Mouse (Mus musculus) intestine, embryonic 14.5 days (tissue): Measurements from ENCODE around the gene Nrde2. TPM values are rescaled to one million over a fixed set of nuclear protein-coding genes. Genes with fewer than 3 reads are reported as not detected.

Experiments used
- ATAC-seq: fragments of 200-750 bp; cut with Nextera tagmentation; replicated peaks from 2 replicates; pipeline ENCODE4 v1.8.0; 2017; ENCODE audit warnings: low read depth, moderate number of reproducible peaks, moderate TSS enrichment, moderate library complexity; ENCODE audit not compliant: low FRiP score, low TSS enrichment
- DNase-seq: peaks from one replicate; pipeline ENCODE4 v3.0.0-alpha.2; 2018; ENCODE audit warnings: low spot score
- H3K27ac ChIP-seq: fragments of 300-500 bp; sonication (generic); 2 replicates; pipeline ENCODE4 v1.5.1; 2014; ENCODE audit warnings: low read depth, mild to moderate bottlenecking, control low read depth
- H3K27me3 ChIP-seq: fragments of 300-500 bp; sonication (generic); replicated peaks from 2 replicates; pipeline ENCODE4 v1.6.1; 2014; ENCODE audit warnings: low read length, control low read depth; ENCODE audit not compliant: control insufficient read depth, insufficient read depth
- H3K36me3 ChIP-seq: fragments of 300-500 bp; sonication (generic); 2 replicates; pipeline ENCODE4 v1.6.1; 2014; ENCODE audit warnings: low read length, control low read depth; ENCODE audit not compliant: control insufficient read depth, insufficient read depth
- H3K4me1 ChIP-seq: fragments of 300-500 bp; sonication (generic); replicated peaks from 2 replicates; pipeline ENCODE4 v1.6.1; 2014; ENCODE audit warnings: low read length, control low read depth, mixed read lengths; ENCODE audit not compliant: control insufficient read depth, insufficient read depth
- H3K4me2 ChIP-seq: fragments of 300-500 bp; sonication (generic); 2 replicates; pipeline ENCODE4 v1.6.1; 2014; ENCODE audit warnings: low read length
- H3K4me3 ChIP-seq: fragments of 300-500 bp; sonication (generic); 2 replicates; pipeline ENCODE4 v1.5.1; 2014; ENCODE audit warnings: low read depth, low read length, control low read depth, mixed read lengths
- H3K9ac ChIP-seq: fragments of 300-500 bp; sonication (generic); 2 replicates; pipeline ENCODE4 v1.6.1; 2014; ENCODE audit warnings: mild to moderate bottlenecking, low read length
- H3K9me3 ChIP-seq: fragments of 300-500 bp; sonication (generic); 2 replicates; pipeline ENCODE4 v1.6.1; 2016; ENCODE audit warnings: low read length, control low read depth; ENCODE audit not compliant: control insufficient read depth
- WGBS: fragments of 180-500 bp; shearing (Covaris S2); extraction: QIAGEN DNeasy Blood & Tissue Kit; methylation state at CpG from one replicate; pipeline ENCODE4 v1.1.7; 2014; 5-methylcytosine and 5-hydroxymethylcytosine counted together
- polyA plus RNA-seq: library from polyadenylated mRNA; unstranded; fragments of >200 nt; fragmentation: Nextera tagmentation; extraction: Ambion mirVana; gene quantifications from 2 replicates; pipeline ENCODE4 v1.2.1, GENCODE M21; 2014

The Nrde2 gene
- polyA plus RNA-seq, 1 experiment from 2014 or later = 13.7 TPM

- Histone ChIP-seq H3K4me3 (no peak overlapping the region), H3K4me2 (no peak overlapping the region), H3K9ac (no peak overlapping the region), H3K4me1 (0 out of 2 replicates have a peak, but pooled peaks cover 4% of the 10 kb centered on the region), H3K27me3 (no peaks in the 10 kb centered on the region), H3K36me3 (no peaks in the 10 kb centered on the region), H3K27ac (no peak overlapping the region), H3K9me3 (no peaks in the 10 kb centered on the region)
- DNase-seq (no peak), ATAC-seq (no peak)
- WGBS = 81% methylated on average over 8 of the region's 8 CpGs
Measured at GRCm38 (mm10) chr12:100079636-100080286, 79.7 kb downstream of the Nrde2 start.

GRCm38 (mm10) chr12:100075715-100076114 lies 83.7 kb downstream of the Nrde2 start:
- no peaks in the 10 kb centered on the region for H3K27me3 ChIP-seq
- H3K4me2 ChIP-seq = no peak overlapping the region
- ATAC-seq (no peak), DNase-seq (no peak)
- H3K9ac ChIP-seq = no peak overlapping the region
- H3K9me3 ChIP-seq = no peaks in the 10 kb centered on the region
- no peaks in the 10 kb centered on the region for H3K36me3 ChIP-seq
- no peaks in the 10 kb centered on the region for H3K4me1 ChIP-seq
- H3K4me3 ChIP-seq = no peak overlapping the region
- H3K27ac ChIP-seq = no peak overlapping the region
- 54% methylated on average over 4 of the region's 4 CpGs for whole genome bisulfite sequencing

Other genes with a start within 250 kb of the Nrde2 start
- 0.37 and 0.39 TPM in 2 replicates for gene Kcnk13, start 195.2 kb downstream of the Nrde2 start, polyA plus RNA-seq
- gene Psmc1, start 49.5 kb downstream of the Nrde2 start, polyA plus RNA-seq = 242 and 273 TPM in 2 replicates
- 1,929 and 1,989 TPM in 2 replicates for gene Calm1, start 39.8 kb upstream of the Nrde2 start, polyA plus RNA-seq